9 mouse cellular contexts compared by ENCODE assay signal in genomic region chr8:116484087-116484486, GRCm38 (mm10). TPM values are rescaled to one million over a fixed set of nuclear protein-coding genes. Genes with fewer than 3 reads are reported as not detected.
DNase-seq lines count a peak whose midpoint lies in the region; ATAC-seq and TF ChIP-seq lines count a peak whose summit lies in the region.
"Had no signal": no experiment of that assay in that cellular context is flagged by ENCODE, and none has a peak within 500 bp of the region (broad histone marks: within the 10 kb centered on the region; RNA-seq: fewer than 3 reads in every experiment).

No protein-coding gene starts in this region.

- no peak overlapping the region for H3K27ac ChIP-seq in liver, embryonic 14.5 days
- no peak overlapping the region for H3K27ac ChIP-seq in liver, embryonic 11.5 days (ENCODE audit: low read depth, low read length)
- H3K27ac ChIP-seq in embryonic facial prominence, embryonic 15.5 days (replicated peaks), result no peak overlapping the region
- H3K27ac ChIP-seq in midbrain, embryonic 11.5 days (ENCODE audit: low read depth, low read length), result no peak overlapping the region
- H3K27ac ChIP-seq: liver, embryonic 13.5 days had no signal

- peak; percentile 59 for TF ChIP-seq CTCF in liver, embryonic 14.5 days (IDR thresholded peaks at IDR 0.05; ENCODE audit: low read depth)

- H3K36me3 ChIP-seq in liver, embryonic 14.5 days (replicated peaks; ENCODE audit: control insufficient read depth, insufficient read depth, low read depth), result no peaks in the 10 kb centered on the region
- no peaks in the 10 kb centered on the region for H3K36me3 ChIP-seq in liver, embryonic 11.5 days (ENCODE audit: control insufficient read depth, insufficient read depth, low read length)
- H3K36me3 ChIP-seq in embryonic facial prominence, embryonic 15.5 days, result no peaks in the 10 kb centered on the region
- no peaks in the 10 kb centered on the region for H3K36me3 ChIP-seq in midbrain, embryonic 11.5 days (ENCODE audit: control insufficient read depth, insufficient read depth, low read length)
- H3K36me3 ChIP-seq: liver, embryonic 13.5 days had no signal

- no peak for TF ChIP-seq EP300 in liver, embryonic 14.5 days (IDR thresholded peaks at IDR 0.05; ENCODE audit: low read depth)

- whole genome bisulfite sequencing in liver, embryonic 14.5 days (ENCODE audit: insufficient replicate concordance), result 24% methylated on average over 2 of the region's 2 CpGs
- WGBS in liver, embryonic 11.5 days, result 15% methylated on average over 2 of the region's 2 CpGs
- WGBS in embryonic facial prominence, embryonic 15.5 days, result 10% methylated on average over 2 of the region's 2 CpGs
- WGBS in midbrain, embryonic 11.5 days, result 24% methylated on average over 2 of the region's 2 CpGs

- H3K4me2 ChIP-seq in liver, embryonic 14.5 days (ENCODE audit: low read depth), result no peak overlapping the region
- no peak overlapping the region for H3K4me2 ChIP-seq in liver, embryonic 11.5 days
- H3K4me2 ChIP-seq in embryonic facial prominence, embryonic 15.5 days (replicated peaks), result peak overlapping the region; percentile 17; the same call in 1 of the 2 replicates
- no peak overlapping the region for H3K4me2 ChIP-seq in midbrain, embryonic 11.5 days
- H3K4me2 ChIP-seq: liver, embryonic 13.5 days had no signal

- peak in 1 of 3 experiments; percentile 10 for DNase-seq in liver, embryonic 14.5 days (ENCODE audit: low read depth in 3 of 3, low spot score in 3 of 3)
- DNase-seq in liver, embryonic 11.5 days (ENCODE audit: low spot score), result no peak
- DNase-seq in R1 (ENCODE audit: low read depth, low spot score), result peak; percentile 54
- peak; percentile 93 for DNase-seq in midbrain, embryonic 11.5 days (ENCODE audit: low spot score, missing footprints)
- no peak for DNase-seq in right cerebral cortex, adult 18-20 months
- no peak for DNase-seq in neural tube, embryonic 10.5 days (ENCODE audit: extremely low spot score, low spot score)
- DNase-seq in ovary, postnatal 10 days (ENCODE audit: low spot score), result no peak
- DNase-seq: liver, embryonic 13.5 days had no signal

- H3K4me1 ChIP-seq in liver, embryonic 14.5 days (replicated peaks; ENCODE audit: control insufficient read depth in 2 of 2, insufficient read depth in 2 of 2, low read length in 1 of 2), result no peaks in the 10 kb centered on the region
- no peaks in the 10 kb centered on the region for H3K4me1 ChIP-seq in liver, embryonic 11.5 days (replicated peaks; ENCODE audit: control insufficient read depth, insufficient read depth, low read length)
- no peaks in the 10 kb centered on the region for H3K4me1 ChIP-seq in embryonic facial prominence, embryonic 15.5 days
- H3K4me1 ChIP-seq in midbrain, embryonic 11.5 days (ENCODE audit: control insufficient read depth, insufficient read depth, low read length), result no peaks in the 10 kb centered on the region
- H3K4me1 ChIP-seq: liver, embryonic 13.5 days had no signal

- H3K27me3 ChIP-seq in liver, embryonic 14.5 days (ENCODE audit: control insufficient read depth, insufficient read depth, low read length), result no peaks in the 10 kb centered on the region
- no peaks in the 10 kb centered on the region for H3K27me3 ChIP-seq in liver, embryonic 11.5 days (replicated peaks; ENCODE audit: control insufficient read depth, insufficient read depth, low read length)
- no peaks in the 10 kb centered on the region for H3K27me3 ChIP-seq in embryonic facial prominence, embryonic 15.5 days
- H3K27me3 ChIP-seq in midbrain, embryonic 11.5 days (ENCODE audit: control insufficient read depth, insufficient read depth, low read length), result peaks cover 51% of the 10 kb centered on the region
- H3K27me3 ChIP-seq: liver, embryonic 13.5 days had no signal

- H3K9me3 ChIP-seq in liver, embryonic 14.5 days (ENCODE audit: control insufficient read depth, low read length), result no peaks in the 10 kb centered on the region
- H3K9me3 ChIP-seq in liver, embryonic 11.5 days (ENCODE audit: control insufficient read depth, low read length), result no peaks in the 10 kb centered on the region
- no peaks in the 10 kb centered on the region for H3K9me3 ChIP-seq in embryonic facial prominence, embryonic 15.5 days (replicated peaks)
- no peaks in the 10 kb centered on the region for H3K9me3 ChIP-seq in midbrain, embryonic 11.5 days (ENCODE audit: control insufficient read depth, low read length)
- H3K9me3 ChIP-seq: liver, embryonic 13.5 days had no signal

- no peak overlapping the region for H3K9ac ChIP-seq in liver, embryonic 14.5 days (replicated peaks)
- no peak overlapping the region for H3K9ac ChIP-seq in liver, embryonic 11.5 days (ENCODE audit: low read depth, low read length)
- no peak overlapping the region for H3K9ac ChIP-seq in embryonic facial prominence, embryonic 15.5 days
- H3K9ac ChIP-seq in midbrain, embryonic 11.5 days (ENCODE audit: low read length), result no peak overlapping the region
- H3K9ac ChIP-seq: liver, embryonic 13.5 days had no signal

- H3K4me3 ChIP-seq in liver, embryonic 14.5 days (ENCODE audit: insufficient read depth in 1 of 2, low read depth in 2 of 2, low read length in 2 of 2), result no peak overlapping the region
- H3K4me3 ChIP-seq in liver, embryonic 11.5 days (ENCODE audit: low read depth, low read length), result no peak overlapping the region
- no peak overlapping the region for H3K4me3 ChIP-seq in embryonic facial prominence, embryonic 15.5 days (replicated peaks)
- H3K4me3 ChIP-seq in midbrain, embryonic 11.5 days (ENCODE audit: low read depth, low read length), result no peak overlapping the region
- H3K4me3 ChIP-seq: liver, embryonic 13.5 days had no signal

- ATAC-seq in liver, embryonic 14.5 days (ENCODE audit: insufficient read depth), result no peak
- no peak for ATAC-seq in liver, embryonic 11.5 days (replicated peaks; ENCODE audit: low FRiP score)
- ATAC-seq in embryonic facial prominence, embryonic 15.5 days (ENCODE audit: insufficient number of reproducible peaks, low FRiP score, low TSS enrichment, low read depth), result no peak
- ATAC-seq in midbrain, embryonic 11.5 days (ENCODE audit: low FRiP score), result no peak

RNA-seq across cellular contexts. Expression of gene Dynlrb2, which starts 20.7 kb away (rescaled TPM):
- not detected in 2 replicates for polyA plus RNA-seq in liver, embryonic 14.5 days (2012; rRNA removed)
- polyA plus RNA-seq in liver, embryonic 14.5 days (2014; fragmentation: Nextera tagmentation; extraction: Ambion mirVana), result not detected in 2 replicates
- polyA plus RNA-seq in liver, embryonic 11.5 days (2014; fragmentation: Nextera tagmentation; extraction: Ambion mirVana), result not detected in 2 replicates
- 60.2 and 126 TPM in 2 replicates for polyA plus RNA-seq in embryonic facial prominence, embryonic 15.5 days (2015; fragmentation: Nextera tagmentation; extraction: Ambion mirVana)
- polyA plus RNA-seq in midbrain, embryonic 11.5 days (2014; fragmentation: Nextera tagmentation; extraction: Ambion mirVana), result 0.68 and 0.70 TPM in 2 replicates
- polyA plus RNA-seq: liver, embryonic 13.5 days had no signal

Comparison
In these comparisons a context has a peak if more than half of its experiments do, and no peak if none do; other contexts are left out.
1. DNase-seq: peak in R1 (single experiment) and midbrain, embryonic 11.5 days (single experiment); none in liver, embryonic 11.5 days (single experiment), right cerebral cortex, adult 18-20 months (single experiment), neural tube, embryonic 10.5 days (single experiment) and ovary, postnatal 10 days (single experiment).
2. RNA of gene Dynlrb2, which starts 20.7 kb away (polyA plus RNA-seq): 60.2 to 126 TPM in embryonic facial prominence, embryonic 15.5 days; 0.68 to 0.70 TPM in midbrain, embryonic 11.5 days, not detected in liver, embryonic 14.5 days and not detected in liver, embryonic 11.5 days; every median in the first group is over 10 times any median in the second.